Mouse (Mus musculus) C2C12 (cell line): ENCODE results near the gene Hist1h3b. TPM values are rescaled to one million over a fixed set of nuclear protein-coding genes. Genes with fewer than 3 reads are reported as not detected.

Experiments
- H3K27me3 ChIP-seq: one replicate; pipeline ENCODE4 v1.6.1; 2011; ENCODE audit not compliant: control insufficient read depth, insufficient read depth, insufficient read length
- H3K36me3 ChIP-seq: one replicate; pipeline ENCODE4 v1.6.1; 2011; ENCODE audit not compliant: control insufficient read depth, insufficient read depth
- H3K4me3 ChIP-seq: one replicate; pipeline ENCODE4 v1.5.1; 2011; ENCODE audit warnings: mild to moderate bottlenecking, control low read depth; ENCODE audit not compliant: poor library complexity, insufficient read depth, severe bottlenecking
- H3K79me2 ChIP-seq: one replicate; pipeline ENCODE4 v1.6.1; 2011; ENCODE audit not compliant: control insufficient read depth, insufficient read depth
- H3K79me3 ChIP-seq: one replicate; pipeline ENCODE4 v1.6.1; 2011; ENCODE audit warnings: low read depth, control low read depth
- H3ac ChIP-seq: one replicate; pipeline ENCODE3; 2011; ENCODE audit warnings: low read depth; ENCODE audit not compliant: control insufficient read depth, insufficient read length
- CEBPB ChIP-seq: IDR thresholded peaks from one replicate; pipeline ENCODE4 v1.6.1; 2011; ENCODE audit warnings: low read depth, mild to moderate bottlenecking, control low read depth, moderate library complexity
- CTCF ChIP-seq: IDR thresholded peaks from one replicate; pipeline ENCODE4 v1.5.1; 2011; ENCODE audit not compliant: control insufficient read depth, insufficient read depth, insufficient read length
- FOSL1 ChIP-seq: IDR thresholded peaks from one replicate; pipeline ENCODE4 v1.8.0; 2011; ENCODE audit warnings: mild to moderate bottlenecking, low read length; ENCODE audit not compliant: poor library complexity, insufficient read depth, severe bottlenecking
- MAX ChIP-seq: IDR thresholded peaks from one replicate; pipeline ENCODE4 v1.6.1; 2011; ENCODE audit warnings: mild to moderate bottlenecking, control low read depth
- MYOD1 ChIP-seq: IDR thresholded peaks from one replicate; pipeline ENCODE4 v1.6.1; 2011; ENCODE audit warnings: low read depth; ENCODE audit not compliant: control insufficient read depth, insufficient read length
- MYOG ChIP-seq: IDR thresholded peaks from one replicate; pipeline ENCODE4 v1.6.1; 2011; ENCODE audit not compliant: control insufficient read depth, insufficient read length; ENCODE audit errors: extremely low read depth
- USF1 ChIP-seq: IDR thresholded peaks from one replicate; pipeline ENCODE4 v1.6.1; 2011; ENCODE audit warnings: low read depth, mild to moderate bottlenecking, control low read depth, moderate library complexity
- polyA plus RNA-seq: library from polyadenylated mRNA; unstranded; fragments of >200 nt; fragmentation: generic; extraction: Trizol; gene quantifications from one replicate; pipeline ENCODE4 v1.2.1, GENCODE M21; 2012; ENCODE audit warnings: missing spikeins

Gene Hist1h3b
- polyA plus RNA-seq, 1 experiment: 2.0 TPM

- Histone ChIP-seq H3K36me3 (no peaks in the 10 kb centered on the region), H3K79me2 (no peaks in the 10 kb centered on the region), H3K27me3 (no peaks in the 10 kb centered on the region), H3K4me3 (no peak overlapping the region), H3K79me3 (no peaks in the 10 kb centered on the region), H3ac (no peak overlapping the region)
- TF ChIP-seq MYOD1 (no peak), USF1 (peak; percentile 44), CTCF (peak; percentile 25), MAX (peak; percentile 63)
These were observed 19.8 kb upstream of the Hist1h3b start for GRCm38 (mm10) chr13:23732156-23732804.

- no peaks in the 10 kb centered on the region for H3K27me3 ChIP-seq
- H3K79me3 ChIP-seq: peaks cover 1% of the 10 kb centered on the region
- no peak overlapping the region for H3ac ChIP-seq
- H3K4me3 ChIP-seq: no peak overlapping the region
- TF ChIP-seq MYOD1 (no peak), FOSL1 (no peak), CEBPB (no peak), MYOG (no peak), CTCF (no peak)
- no peaks in the 10 kb centered on the region for H3K36me3 ChIP-seq
- no peaks in the 10 kb centered on the region for H3K79me2 ChIP-seq
These were observed 15.0 kb upstream of the Hist1h3b start for GRCm38 (mm10) chr13:23737091-23737490.

GRCm38 (mm10) chr13:23738041-23738440 lies 14.0 kb upstream of the Hist1h3b start:
- H3K79me3 ChIP-seq: peaks cover 1% of the 10 kb centered on the region
- no peaks in the 10 kb centered on the region for H3K79me2 ChIP-seq
- H3K36me3 ChIP-seq: no peaks in the 10 kb centered on the region
- no peak overlapping the region for H3ac ChIP-seq
- no peak overlapping the region for H3K4me3 ChIP-seq
- TF ChIP-seq CEBPB (no peak), FOSL1 (no peak), CTCF (no peak), MAX (no peak), USF1 (no peak), MYOD1 (no peak), MYOG (no peak)
- H3K27me3 ChIP-seq: no peaks in the 10 kb centered on the region

GRCm38 (mm10) chr13:23738677-23739068 lies 13.4 kb upstream of the Hist1h3b start, which contains the start of gene Hist1h1c:
Gene Hist1h1c (plus strand): TSS chr13:23738808.
- Histone ChIP-seq H3K4me3 (peak within 1 kb of the TSS; percentile 38), H3K27me3 (no peaks in the 10 kb centered on the region), H3K79me3 (peaks cover 1% of the 10 kb centered on the region), H3K36me3 (no peaks in the 10 kb centered on the region), H3ac (peak within 1 kb of the TSS; percentile 49), H3K79me2 (no peaks in the 10 kb centered on the region)
- no peak for TF ChIP-seq FOSL1
- TF ChIP-seq USF1: no peak
- TF ChIP-seq CEBPB: no peak
- no peak for TF ChIP-seq CTCF
- TF ChIP-seq MAX: no peak
- no peak for TF ChIP-seq MYOG
- TF ChIP-seq MYOD1: no peak

- Histone ChIP-seq H3K79me3 (peaks cover 1% of the 10 kb centered on the region), H3K4me3 (peak overlapping the region; percentile 38), H3K36me3 (no peaks in the 10 kb centered on the region), H3ac (peak overlapping the region; percentile 55), H3K27me3 (no peaks in the 10 kb centered on the region), H3K79me2 (no peaks in the 10 kb centered on the region)
- no peak for TF ChIP-seq FOSL1
- peak; percentile 8 for TF ChIP-seq MYOD1
- no peak for TF ChIP-seq USF1
These were observed 12.8 kb upstream of the Hist1h3b start for GRCm38 (mm10) chr13:23739069-23739921.

- no peak for TF ChIP-seq USF1
- no peak for TF ChIP-seq FOSL1
- no peak for TF ChIP-seq CTCF
- TF ChIP-seq MYOG: no peak
- no peak for TF ChIP-seq CEBPB
- no peak for TF ChIP-seq MYOD1
- TF ChIP-seq MAX: no peak
- no peaks in the 10 kb centered on the region for H3K36me3 ChIP-seq
- H3K4me3 ChIP-seq: peak overlapping the region; percentile 29
- no peaks in the 10 kb centered on the region for H3K27me3 ChIP-seq
- H3ac ChIP-seq: peak overlapping the region; percentile 55
- H3K79me3 ChIP-seq: peaks cover 1% of the 10 kb centered on the region
- no peaks in the 10 kb centered on the region for H3K79me2 ChIP-seq
These were observed 12.2 kb upstream of the Hist1h3b start for GRCm38 (mm10) chr13:23739922-23740252.
